Comparison of ENCODE assay signal across 20 mouse cellular contexts in genomic region chr3:98805032-98805431, GRCm38 (mm10). TPM values are rescaled to one million over a fixed set of nuclear protein-coding genes. Genes with fewer than 3 reads are reported as not detected.
DNase-seq lines count a peak whose midpoint lies in the region; ATAC-seq and TF ChIP-seq lines count a peak whose summit lies in the region.
"Not testable (repeated sequence)": the region's sequence is repeated elsewhere in the genome, so short reads cannot be mapped to it uniquely, and the experiment has no call there.
"Had no signal": no experiment of that assay in that cellular context is flagged by ENCODE, and none has a peak within 500 bp of the region (broad histone marks: within the 10 kb centered on the region; RNA-seq: fewer than 3 reads in every experiment).

No protein-coding gene starts in this region.

- not testable (repeated sequence) for H3K4me3 ChIP-seq in heart, embryonic 12.5 days; intestine, postnatal 0 days (ENCODE audit: low read depth, low read length); kidney, postnatal 0 days (replicated peaks; ENCODE audit: low read depth, low read length); left cerebral cortex, adult 2 months; liver, postnatal 0 days (ENCODE audit: low read depth, low read length); stomach, postnatal 0 days (ENCODE audit: low read depth, low read length)

- not testable (repeated sequence) for H3K4me1 ChIP-seq in heart, embryonic 12.5 days (replicated peaks); intestine, postnatal 0 days (replicated peaks; ENCODE audit: control insufficient read depth, insufficient read depth, low read length); kidney, postnatal 0 days (replicated peaks; ENCODE audit: insufficient read depth, low read length); liver, postnatal 0 days (ENCODE audit: insufficient read depth); stomach, postnatal 0 days (replicated peaks; ENCODE audit: control insufficient read depth, insufficient read depth)

- H3K9ac ChIP-seq in heart, embryonic 12.5 days; intestine, postnatal 0 days (ENCODE audit: low read depth, low read length); kidney, postnatal 0 days (ENCODE audit: low read depth, low read length); liver, postnatal 0 days (replicated peaks); stomach, postnatal 0 days (ENCODE audit: low read length): not testable (repeated sequence)

- 57% methylated on average over 3 of the region's 3 CpGs for WGBS in heart, embryonic 12.5 days
- 48% methylated on average over 3 of the region's 3 CpGs for WGBS in intestine, postnatal 0 days
- 47% methylated on average over 3 of the region's 3 CpGs for WGBS in kidney, postnatal 0 days
- 39% methylated on average over 3 of the region's 3 CpGs for WGBS in liver, postnatal 0 days (ENCODE audit: insufficient replicate concordance)
- WGBS in stomach, postnatal 0 days, result 54% methylated on average over 3 of the region's 3 CpGs

- not testable (repeated sequence) for H3K4me2 ChIP-seq in heart, embryonic 12.5 days; intestine, postnatal 0 days (replicated peaks; ENCODE audit: low read depth); kidney, postnatal 0 days (ENCODE audit: low read length); liver, postnatal 0 days (ENCODE audit: low read depth, low read length); stomach, postnatal 0 days (replicated peaks; ENCODE audit: low read depth)

- POLR2A ChIA-PET in Patski (lab: Charles Lee), result not testable (repeated sequence)

- CTCF ChIA-PET in Patski (lab: Charles Lee), result interaction anchor here (1.2 kb wide), 1 partner anchor 16 kb away, joined by 3 read pairs; no protein-coding TSS in a partner anchor

- not testable (repeated sequence) for DNase-seq in Patski (ENCODE audit: low read depth, low spot score); kidney, postnatal 0 days (ENCODE audit: low spot score); left cerebral cortex, adult 2 months (ENCODE audit: extremely low spot score in 1 of 2, low spot score in 2 of 2); liver, postnatal 0 days; stomach, postnatal 0 days (ENCODE audit: low spot score)
- DNase-seq in kidney, adult 8-10 months, result peak; percentile 3 to 16

- in situ Hi-C loops in Patski (cut with MboI; ENCODE audit: low pct_unique_long_range_greater_than_20kb), result not testable (repeated sequence)

- not testable (repeated sequence) for H3K36me3 ChIP-seq in heart, embryonic 12.5 days; intestine, postnatal 0 days (ENCODE audit: control insufficient read depth, insufficient read depth); kidney, postnatal 0 days (ENCODE audit: insufficient read depth, low read length); liver, postnatal 0 days (replicated peaks; ENCODE audit: insufficient read depth, low read length); stomach, postnatal 0 days (ENCODE audit: control insufficient read depth, insufficient read depth, low read length)

- H3K9me3 ChIP-seq in heart, embryonic 12.5 days (replicated peaks); intestine, postnatal 0 days (ENCODE audit: control insufficient read depth); kidney, postnatal 0 days (replicated peaks; ENCODE audit: low read length); liver, postnatal 0 days (ENCODE audit: low read length); stomach, postnatal 0 days (ENCODE audit: control insufficient read depth, low read length): not testable (repeated sequence)

- ATAC-seq in Patski; intestine, postnatal 0 days; kidney, postnatal 0 days (replicated peaks; ENCODE audit: low FRiP score, low read depth); liver, postnatal 0 days; stomach, postnatal 0 days (ENCODE audit: low FRiP score, low TSS enrichment): not testable (repeated sequence)
- peak; percentile 45; the same call in 1 of the 2 replicates for ATAC-seq in heart, embryonic 12.5 days (ENCODE audit: insufficient number of reproducible peaks, low FRiP score)

- H3K27me3 ChIP-seq in Patski; heart, embryonic 12.5 days (replicated peaks); intestine, postnatal 0 days (replicated peaks; ENCODE audit: control insufficient read depth, insufficient read depth, low read length); kidney, postnatal 0 days (ENCODE audit: insufficient read depth, low read length); liver, postnatal 0 days (ENCODE audit: insufficient read depth, low read length); stomach, postnatal 0 days (ENCODE audit: control insufficient read depth, insufficient read depth, low read length): not testable (repeated sequence)

- H3K27ac ChIP-seq in heart, embryonic 12.5 days (ENCODE audit: poor library complexity, severe bottlenecking); intestine, postnatal 0 days (ENCODE audit: low read depth, low read length); kidney, postnatal 0 days; left cerebral cortex, adult 2 months; liver, postnatal 0 days (ENCODE audit: low read depth); stomach, postnatal 0 days (replicated peaks): not testable (repeated sequence)

- TF ChIP-seq EP300 in liver, postnatal 0 days (IDR thresholded peaks at IDR 0.05; ENCODE audit: low read depth); stomach, postnatal 0 days (optimal IDR thresholded peaks at IDR 0.05): not testable (repeated sequence)

- intact Hi-C loops in left cerebral cortex, adult 2 months (cut with DNase I), result not testable (repeated sequence)

- peak; percentile 38 for TF ChIP-seq CTCF in Patski (IDR thresholded peaks at IDR 0.05)
- peak; percentile 54 for TF ChIP-seq CTCF in intestine, postnatal 0 days (IDR thresholded peaks at IDR 0.05; ENCODE audit: low read depth)
- TF ChIP-seq CTCF in kidney, postnatal 0 days (IDR thresholded peaks at IDR 0.05; ENCODE audit: low read depth), result peak; percentile 51
- peak; percentile 9 for TF ChIP-seq CTCF in left cerebral cortex, adult 2 months (IDR thresholded peaks at IDR 0.05)
- peak; percentile 27; the same call in 1 of the 2 replicates for TF ChIP-seq CTCF in liver, postnatal 0 days (IDR thresholded peaks at IDR 0.05; ENCODE audit: low read depth)
- TF ChIP-seq CTCF in stomach, postnatal 0 days (IDR thresholded peaks at IDR 0.05; ENCODE audit: low read depth), result 0 out of 2 replicates have a peak, but pooled peaks have one; percentile 13

RNA-seq across cellular contexts. Expression of gene Hsd3b6, which starts 9.2 kb away (rescaled TPM):
- 0.05 TPM for polyA plus RNA-seq in Patski (2021)
- polyA plus RNA-seq in heart, embryonic 12.5 days (2016; fragmentation: Nextera tagmentation; extraction: Ambion mirVana), result 135 and 143 TPM in 2 replicates
- not detected in 2 replicates for polyA plus RNA-seq in intestine, postnatal 0 days (2015; fragmentation: Nextera tagmentation; extraction: Ambion mirVana)
- polyA plus RNA-seq in kidney, postnatal 0 days (2015; fragmentation: Nextera tagmentation; extraction: Ambion mirVana), result 14.8 and 15.8 TPM in 2 replicates
- total RNA-seq in left cerebral cortex, adult 2 months (2021), result not detected
- 0.81 and 1.5 TPM in 2 replicates for polyA plus RNA-seq in liver, postnatal 0 days (2015; fragmentation: Nextera tagmentation; extraction: Ambion mirVana)
- polyA plus RNA-seq in stomach, postnatal 0 days (2015; fragmentation: Nextera tagmentation; extraction: Ambion mirVana), result 0.15 TPM in 1 of 2 replicates, not detected in the other
- total RNA-seq: common myeloid progenitor, adult 5-6 weeks had no signal
- polyA plus RNA-seq: C2C12, G1E had no signal

RNA-seq across cellular contexts. Expression of gene Hsd3b3, which starts 42.1 kb away (rescaled TPM):
- polyA plus RNA-seq in Patski (2021), result 0.10 TPM
- polyA plus RNA-seq in heart, embryonic 12.5 days (2016; fragmentation: Nextera tagmentation; extraction: Ambion mirVana), result not detected in 2 replicates
- 52.9 and 53.2 TPM in 2 replicates for polyA plus RNA-seq in intestine, postnatal 0 days (2015; fragmentation: Nextera tagmentation; extraction: Ambion mirVana)
- polyA plus RNA-seq in kidney, postnatal 0 days (2015; fragmentation: Nextera tagmentation; extraction: Ambion mirVana), result 2.3 and 2.6 TPM in 2 replicates
- not detected for total RNA-seq in left cerebral cortex, adult 2 months (2021)
- polyA plus RNA-seq in liver, postnatal 0 days (2015; fragmentation: Nextera tagmentation; extraction: Ambion mirVana), result 83.5 and 99.1 TPM in 2 replicates
- 0.12 and 0.29 TPM in 2 replicates for polyA plus RNA-seq in stomach, postnatal 0 days (2015; fragmentation: Nextera tagmentation; extraction: Ambion mirVana)
- total RNA-seq: adrenal gland, postnatal 25 days; common myeloid progenitor, adult 5-6 weeks had no signal
- polyA plus RNA-seq: brain, embryonic 14.5 days; C2C12; embryonic facial prominence, embryonic 11.5 days; embryonic facial prominence, embryonic 13.5 days; embryonic facial prominence, embryonic 15.5 days; erythroblast, embryonic 14.5 days; forebrain, embryonic 10.5 days; G1E had no signal

RNA-seq across cellular contexts. Expression of gene Hsd3b1, which starts 54.6 kb away (rescaled TPM):
- polyA plus RNA-seq in Patski (2021), result not detected
- polyA plus RNA-seq in heart, embryonic 12.5 days (2016; fragmentation: Nextera tagmentation; extraction: Ambion mirVana), result 1.8 and 2.1 TPM in 2 replicates
- 0.31 and 0.42 TPM in 2 replicates for polyA plus RNA-seq in intestine, postnatal 0 days (2015; fragmentation: Nextera tagmentation; extraction: Ambion mirVana)
- 0.20 and 0.32 TPM in 2 replicates for polyA plus RNA-seq in kidney, postnatal 0 days (2015; fragmentation: Nextera tagmentation; extraction: Ambion mirVana)
- total RNA-seq in left cerebral cortex, adult 2 months (2021), result not detected
- polyA plus RNA-seq in liver, postnatal 0 days (2015; fragmentation: Nextera tagmentation; extraction: Ambion mirVana), result 56.4 and 60.2 TPM in 2 replicates
- polyA plus RNA-seq in stomach, postnatal 0 days (2015; fragmentation: Nextera tagmentation; extraction: Ambion mirVana), result 1.6 TPM in 2 replicates
- total RNA-seq: common myeloid progenitor, adult 5-6 weeks; G1E had no signal
- polyA plus RNA-seq: C2C12; embryonic facial prominence, embryonic 13.5 days; embryonic facial prominence, embryonic 15.5 days; forebrain, embryonic 14.5 days; forebrain, embryonic 16.5 days; G1E had no signal

Comparison
In these comparisons a context has a peak if more than half of its experiments do, and no peak if none do; other contexts are left out.
1. RNA of gene Hsd3b3, which starts 42.1 kb away (polyA plus RNA-seq): 83.5 to 99.1 TPM in liver, postnatal 0 days and 52.9 to 53.2 TPM in intestine, postnatal 0 days; 2.3 to 2.6 TPM in kidney, postnatal 0 days, 0.12 to 0.29 TPM in stomach, postnatal 0 days, 0.10 TPM in Patski (single experiment) and not detected in heart, embryonic 12.5 days; every median in the first group is over 10 times any median in the second.
2. RNA of gene Hsd3b1, which starts 54.6 kb away (polyA plus RNA-seq): 56.4 to 60.2 TPM in liver, postnatal 0 days; 1.8 to 2.1 TPM in heart, embryonic 12.5 days, 1.6 TPM in stomach, postnatal 0 days, 0.31 to 0.42 TPM in intestine, postnatal 0 days, 0.20 to 0.32 TPM in kidney, postnatal 0 days and not detected in Patski (single experiment); every median in the first group is over 10 times any median in the second.
3. Peak in every context shown above with its lines, with median percentiles within 50 percentile points of each other: CTCF ChIP-seq.